Mouse (Mus musculus) liver, embryonic 14.5 days (tissue): ENCODE data around the gene Cntn5. TPM values are rescaled to one million over a fixed set of nuclear protein-coding genes. Genes with fewer than 3 reads are reported as not detected.

Experiments used
- ATAC-seq: fragments of 200-750 bp; cut with Nextera tagmentation; 2 replicates; pipeline ENCODE4 v1.8.0; 2017; ENCODE audit warnings: moderate number of reproducible peaks, mild to moderate bottlenecking, moderate library complexity; ENCODE audit not compliant: insufficient read depth
- DNase-seq, 3 experiments: peaks; one replicate each; pipeline ENCODE4 v3.0.0-alpha.2; 2012 to 2013; ENCODE audit warnings: low read depth in 3 of 3, low spot score in 3 of 3
- H3K27ac ChIP-seq: fragments of 300-500 bp; sonication (generic); 2 replicates; pipeline ENCODE4 v1.5.1; 2014; ENCODE audit warnings: moderate library complexity, mild to moderate bottlenecking, control low read depth, inconsistent platforms
- H3K27me3 ChIP-seq: fragments of 300-500 bp; sonication (generic); 2 replicates; pipeline ENCODE4 v1.6.1; 2014; ENCODE audit warnings: mild to moderate bottlenecking, low read length, moderate library complexity; ENCODE audit not compliant: control insufficient read depth, insufficient read depth
- H3K36me3 ChIP-seq: fragments of 300-500 bp; sonication (generic); replicated peaks from 2 replicates; pipeline ENCODE4 v1.6.1; 2014; ENCODE audit warnings: low read depth; ENCODE audit not compliant: control insufficient read depth, insufficient read depth
- H3K4me1 ChIP-seq, 2 experiments: fragments of 200-500 bp in 1 of 2; fragments of 300-500 bp in 1 of 2; sonication (generic) in 1 of 2; replicated peaks; 2 replicates each; pipeline ENCODE4 v1.6.1; 2012 to 2014; ENCODE audit warnings: antibody characterized with exemption in 1 of 2, inconsistent platforms in 1 of 2, low read length in 1 of 2; ENCODE audit not compliant: control insufficient read depth in 2 of 2, insufficient read depth in 2 of 2
- H3K4me2 ChIP-seq: fragments of 300-500 bp; sonication (generic); 2 replicates; pipeline ENCODE4 v1.6.1; 2014; ENCODE audit warnings: low read depth, mild to moderate bottlenecking, control low read depth, moderate library complexity
- H3K4me3 ChIP-seq, 2 experiments: fragments of 200-500 bp in 1 of 2; fragments of 300-500 bp in 1 of 2; sonication (generic) in 1 of 2; 2 replicates each; pipeline ENCODE4 v1.5.1; 2012 to 2014; ENCODE audit warnings: low read depth in 2 of 2, low read length in 2 of 2, mild to moderate bottlenecking in 2 of 2, control low read depth in 1 of 2, inconsistent platforms in 1 of 2, moderate library complexity in 1 of 2; ENCODE audit not compliant: insufficient read depth in 1 of 2
- H3K9ac ChIP-seq: fragments of 300-500 bp; sonication (generic); replicated peaks from 2 replicates; pipeline ENCODE4 v1.6.1; 2014; ENCODE audit warnings: mild to moderate bottlenecking, control low read depth, moderate library complexity
- H3K9me3 ChIP-seq: fragments of 300-500 bp; sonication (generic); 2 replicates; pipeline ENCODE4 v1.6.1; 2016; ENCODE audit warnings: low read length, mixed read lengths; ENCODE audit not compliant: control insufficient read depth
- CTCF ChIP-seq: IDR thresholded peaks from 2 replicates; pipeline ENCODE4 v1.5.1; 2016; ENCODE audit warnings: antibody characterized with exemption, low read depth, control low read depth
- EP300 ChIP-seq: IDR thresholded peaks from 2 replicates; pipeline ENCODE4 v1.6.1; 2016; ENCODE audit warnings: antibody characterized with exemption, low read depth
- WGBS: fragments of 180-500 bp; shearing (Covaris S2); extraction: QIAGEN DNeasy Blood & Tissue Kit; methylation state at CpG from one replicate; pipeline ENCODE4 v1.1.7; 2014; ENCODE audit not compliant: insufficient replicate concordance; 5-methylcytosine and 5-hydroxymethylcytosine counted together
- polyA plus RNA-seq, 2 experiments: library from polyadenylated mRNA; depleted of rRNA in 1 of 2; stranded (reverse) in 1 of 2; unstranded in 1 of 2; fragments of >200 nt; fragmentation: Nextera tagmentation in 1 of 2; extraction: Ambion mirVana in 1 of 2; gene quantifications; 2 replicates each; pipeline versions ENCODE4 v1.2.1 to v1.2.3; 2012 to 2014

Gene Cntn5
- polyA plus RNA-seq, 2 experiments: not detected

DNA sequence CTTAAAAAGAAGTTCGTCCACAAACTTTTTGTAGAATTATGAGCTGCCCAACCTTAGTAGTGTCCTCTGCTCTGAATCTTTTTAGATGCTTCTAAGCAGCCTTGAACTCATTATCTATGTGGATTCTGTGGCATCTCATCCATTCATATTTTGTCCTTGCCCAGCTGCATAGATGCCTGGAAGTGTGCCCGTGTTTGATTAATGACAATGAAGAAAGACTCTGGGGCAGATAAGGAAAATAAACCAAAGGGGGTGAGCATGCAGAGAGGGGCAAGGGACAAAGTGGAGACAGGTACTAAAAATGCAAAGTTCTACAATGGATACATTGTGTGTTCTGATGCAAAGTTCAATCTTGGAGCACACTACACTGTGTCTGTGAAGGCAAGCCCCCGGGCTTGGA, 30.7 kb downstream of the Cntn5 start:
- no peak overlapping the region for H3K27ac ChIP-seq
- H3K27me3 ChIP-seq: no peaks in the 10 kb centered on the region
- no peaks in the 10 kb centered on the region for H3K4me1 ChIP-seq
- 52% methylated on average over 3 of the region's 3 CpGs for WGBS
- ATAC-seq: no peak
- H3K9me3 ChIP-seq: no peaks in the 10 kb centered on the region
- TF ChIP-seq EP300: no peak
- H3K36me3 ChIP-seq: no peaks in the 10 kb centered on the region
- DNase-seq: no peak
- no peak overlapping the region for H3K4me3 ChIP-seq
- no peak overlapping the region for H3K4me2 ChIP-seq
- no peak overlapping the region for H3K9ac ChIP-seq

DNA sequence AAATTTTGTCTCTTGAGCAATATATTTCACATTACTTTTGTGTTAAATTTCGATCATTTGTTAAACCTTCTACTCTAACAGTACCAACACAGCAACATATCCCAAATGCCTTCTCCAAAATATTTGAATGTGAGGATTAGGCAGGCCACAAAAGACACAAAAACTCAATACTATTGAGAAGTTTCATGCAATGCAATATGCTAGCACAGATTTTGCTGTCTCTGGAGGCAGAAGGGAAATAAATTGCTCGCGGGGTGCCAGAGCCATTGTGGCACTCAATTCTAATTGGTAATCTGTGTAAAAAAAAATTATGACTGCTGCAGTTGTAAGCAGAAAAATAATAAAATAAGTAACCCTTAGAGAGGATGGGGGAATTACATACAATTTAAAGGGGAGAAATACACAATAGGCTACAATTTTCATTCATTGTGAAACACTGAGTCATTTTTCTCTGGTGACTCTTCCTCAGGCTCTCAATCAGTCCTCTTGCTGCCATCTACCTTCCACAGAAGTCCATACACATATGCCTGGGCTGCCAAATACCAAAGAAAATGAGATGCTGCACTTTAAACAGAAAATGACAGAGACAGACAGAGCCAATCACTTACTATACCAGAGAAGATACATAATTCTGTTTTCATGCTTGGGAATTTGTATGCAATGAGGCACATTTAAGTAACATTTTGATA, 48.2 kb downstream of the Cntn5 start:
- Histone ChIP-seq H3K9ac (no peak overlapping the region), H3K36me3 (no peaks in the 10 kb centered on the region), H3K4me3 (no peak overlapping the region), H3K27ac (no peak overlapping the region), H3K27me3 (no peaks in the 10 kb centered on the region), H3K9me3 (no peaks in the 10 kb centered on the region), H3K4me2 (no peak overlapping the region), H3K4me1 (no peaks in the 10 kb centered on the region)
- TF ChIP-seq CTCF (no peak), EP300 (no peak)
- 69% methylated on average over 3 of the region's 3 CpGs for WGBS
- DNase-seq (no peak), ATAC-seq (no peak)

DNA sequence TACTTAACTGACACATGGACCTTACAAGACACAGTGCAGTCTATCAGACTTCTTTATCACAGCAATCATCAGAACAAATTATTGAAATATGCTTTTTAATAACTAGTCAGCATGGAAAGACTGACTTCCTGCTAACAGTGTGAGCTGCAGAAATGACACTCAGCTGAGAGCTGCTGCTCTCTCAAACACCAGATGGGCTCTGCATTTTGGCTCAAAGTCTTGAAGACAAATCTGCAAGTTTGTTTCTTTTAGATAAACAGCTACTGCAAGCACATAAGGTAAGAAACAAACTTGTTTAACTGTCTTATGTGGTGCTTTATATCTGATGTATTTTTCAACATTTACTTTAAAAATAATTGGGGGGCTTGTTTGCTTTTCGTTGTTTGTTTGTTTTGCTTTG, 87.9 kb downstream of the Cntn5 start:
- WGBS: 55% methylated on average over 1 of the region's 1 CpGs
- ATAC-seq (no peak), DNase-seq (no peak)
- Histone ChIP-seq H3K27me3 (no peaks in the 10 kb centered on the region), H3K4me3 (no peak overlapping the region), H3K4me1 (no peaks in the 10 kb centered on the region), H3K9ac (no peak overlapping the region), H3K36me3 (no peaks in the 10 kb centered on the region), H3K27ac (no peak overlapping the region), H3K4me2 (no peak overlapping the region), H3K9me3 (no peaks in the 10 kb centered on the region)
- TF ChIP-seq CTCF (no peak), EP300 (no peak)

DNA sequence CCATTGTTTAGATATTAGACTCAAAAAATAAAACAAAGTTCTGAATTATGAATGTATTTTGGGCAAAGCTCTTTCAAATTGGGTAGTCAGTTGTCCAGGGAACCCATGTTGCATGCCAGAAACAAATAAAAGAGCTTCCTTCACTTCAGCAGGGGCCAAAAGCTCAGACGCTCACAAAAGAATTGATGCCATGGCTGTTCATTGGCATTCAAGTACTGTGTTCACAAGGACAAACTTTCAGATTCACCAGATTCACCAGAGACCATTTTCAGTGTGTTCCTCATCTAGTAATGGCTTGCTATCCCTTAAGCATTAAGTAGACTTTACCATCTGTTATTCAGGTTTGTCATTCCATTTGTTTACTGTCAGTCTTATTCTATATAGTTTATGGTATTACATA, 107.4 kb downstream of the Cntn5 start:
- H3K27me3 ChIP-seq: no peaks in the 10 kb centered on the region
- no peak overlapping the region for H3K27ac ChIP-seq
- no peak for ATAC-seq
- no peak overlapping the region for H3K4me3 ChIP-seq
- no peaks in the 10 kb centered on the region for H3K9me3 ChIP-seq
- no peaks in the 10 kb centered on the region for H3K36me3 ChIP-seq
- no peak overlapping the region for H3K4me2 ChIP-seq
- H3K9ac ChIP-seq: no peak overlapping the region
- 63% methylated on average over 1 of the region's 1 CpGs for WGBS
- TF ChIP-seq CTCF (no peak), EP300 (no peak)
- H3K4me1 ChIP-seq: no peaks in the 10 kb centered on the region
- DNase-seq: no peak

DNA sequence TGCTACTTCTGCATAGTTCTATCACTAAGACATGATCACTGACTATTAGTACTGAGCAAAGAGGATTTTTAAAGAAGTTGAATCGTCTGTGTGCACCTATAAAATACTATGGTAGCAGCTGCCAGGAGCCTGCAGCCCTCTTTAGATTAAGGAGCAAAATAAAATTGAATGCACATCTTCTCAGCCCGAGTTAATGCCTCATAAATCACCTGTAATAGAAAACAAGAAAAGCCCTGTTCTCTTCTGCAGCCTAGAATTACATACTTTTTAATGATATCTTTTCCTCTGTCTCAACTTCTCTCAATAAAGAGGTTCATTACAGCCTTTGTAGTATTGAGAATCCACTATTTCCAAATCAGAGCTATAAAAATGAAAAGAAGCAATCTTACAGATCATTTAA, 109.5 kb downstream of the Cntn5 start:
- H3K36me3 ChIP-seq: no peaks in the 10 kb centered on the region
- no peak overlapping the region for H3K27ac ChIP-seq
- 26% methylated on average over 2 of the region's 2 CpGs for WGBS
- no peak for ATAC-seq
- H3K4me1 ChIP-seq: no peaks in the 10 kb centered on the region
- no peaks in the 10 kb centered on the region for H3K9me3 ChIP-seq
- H3K4me3 ChIP-seq: no peak overlapping the region
- no peak overlapping the region for H3K9ac ChIP-seq
- H3K27me3 ChIP-seq: no peaks in the 10 kb centered on the region
- no peak overlapping the region for H3K4me2 ChIP-seq
- no peak for DNase-seq
- no peak for TF ChIP-seq CTCF
- TF ChIP-seq EP300: no peak
